Mouse (Mus musculus): ENCODE measurements around the gene A930004D18Rik.

DNA sequence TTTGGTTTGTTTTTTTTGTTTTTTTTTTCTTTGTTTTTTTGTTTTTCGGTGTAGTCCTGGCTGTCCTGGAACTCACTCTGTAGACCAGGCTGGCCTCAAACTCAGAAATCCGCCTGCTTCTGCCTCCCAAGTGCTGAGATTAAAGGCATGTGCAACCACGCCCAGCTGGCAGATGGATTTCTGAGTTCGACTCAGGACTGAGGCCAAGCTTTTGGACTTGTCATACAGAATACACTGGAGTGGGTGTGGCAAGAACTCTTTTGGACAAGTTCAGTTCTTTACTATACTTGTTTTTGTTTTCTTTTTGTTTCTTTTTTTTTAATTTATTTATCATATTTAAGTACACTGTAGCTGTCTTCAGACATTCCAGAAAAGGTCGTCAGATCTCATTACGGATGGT lies 58.8 kb downstream of the A930004D18Rik start:
- no peak for TF ChIP-seq POLR2A (IDR thresholded peaks at IDR 0.05; ENCODE audit: insufficient read depth, low read length)
- no peak for TF ChIP-seq EP300 (IDR thresholded peaks at IDR 0.05; ENCODE audit: insufficient read depth, low read depth, low read length)
